In genomic region chr8:30915127-30915526, GRCm38 (mm10) we compare ENCODE assay signal across 9 mouse cellular contexts.
DNase-seq lines count a peak whose midpoint lies in the region; ATAC-seq and TF ChIP-seq lines count a peak whose summit lies in the region.
"Had no signal": no experiment of that assay in that cellular context is flagged by ENCODE, and none has a peak within 500 bp of the region (broad histone marks: within the 10 kb centered on the region; RNA-seq: fewer than 3 reads in every experiment).

No protein-coding gene starts in this region.

- H3K4me1 ChIP-seq in forebrain, embryonic 13.5 days, result peaks cover 26% of the 10 kb centered on the region
- peaks cover 19% of the 10 kb centered on the region for H3K4me1 ChIP-seq in forebrain, embryonic 12.5 days
- H3K4me1 ChIP-seq in hindbrain, embryonic 14.5 days (replicated peaks; ENCODE audit: control insufficient read depth, insufficient read depth, low read length), result peaks cover 16% of the 10 kb centered on the region
- 0 out of 2 replicates have a peak, but pooled peaks cover 13% of the 10 kb centered on the region for H3K4me1 ChIP-seq in midbrain, postnatal 0 days (ENCODE audit: insufficient read depth, low read length)
- H3K4me1 ChIP-seq: liver, embryonic 12.5 days had no signal

- 0 out of 2 replicates have a peak overlapping the region, but pooled peaks have one; percentile 57 for H3K9ac ChIP-seq in forebrain, embryonic 13.5 days
- H3K9ac ChIP-seq in forebrain, embryonic 12.5 days, result no peak overlapping the region
- H3K9ac ChIP-seq in hindbrain, embryonic 14.5 days, result peak overlapping the region; percentile 63
- H3K9ac ChIP-seq in midbrain, postnatal 0 days (replicated peaks; ENCODE audit: low read length, poor library complexity, severe bottlenecking), result no peak overlapping the region
- H3K9ac ChIP-seq: liver, embryonic 12.5 days had no signal

- no peaks in the 10 kb centered on the region for H3K9me3 ChIP-seq in forebrain, embryonic 13.5 days (replicated peaks)
- no peaks in the 10 kb centered on the region for H3K9me3 ChIP-seq in forebrain, embryonic 12.5 days
- no peaks in the 10 kb centered on the region for H3K9me3 ChIP-seq in hindbrain, embryonic 14.5 days (ENCODE audit: control insufficient read depth, low read length)
- H3K9me3 ChIP-seq in midbrain, postnatal 0 days (ENCODE audit: low read length), result no peaks in the 10 kb centered on the region
- H3K9me3 ChIP-seq: liver, embryonic 12.5 days had no signal

- intact Hi-C loops in left cerebral cortex, adult 2 months (cut with DNase I), result loop anchor here (5.0 kb wide), 2 partner anchors 53 to 183 kb away; no protein-coding TSS in a partner anchor

- H3K27ac ChIP-seq in forebrain, embryonic 13.5 days, result 0 out of 2 replicates have a peak overlapping the region, but pooled peaks have one; percentile 71
- no peak overlapping the region for H3K27ac ChIP-seq in forebrain, embryonic 12.5 days
- H3K27ac ChIP-seq in left cerebral cortex, adult 2 months, result peak overlapping the region; percentile 48; the same call in 1 of the 2 replicates
- H3K27ac ChIP-seq in hindbrain, embryonic 14.5 days, result peak overlapping the region; percentile 85
- H3K27ac ChIP-seq in midbrain, postnatal 0 days (ENCODE audit: low read depth, low read length), result peak overlapping the region; percentile 78; the same call in 1 of the 2 replicates
- H3K27ac ChIP-seq: liver, embryonic 12.5 days had no signal

- no peak overlapping the region for H3K4me3 ChIP-seq in forebrain, embryonic 13.5 days
- no peak overlapping the region for H3K4me3 ChIP-seq in forebrain, embryonic 12.5 days (replicated peaks)
- H3K4me3 ChIP-seq in left cerebral cortex, adult 2 months, result peak overlapping the region; percentile 48
- H3K4me3 ChIP-seq in hindbrain, embryonic 14.5 days (replicated peaks; ENCODE audit: low read length), result no peak overlapping the region
- no peak overlapping the region for H3K4me3 ChIP-seq in midbrain, postnatal 0 days (ENCODE audit: low read depth, low read length)

- 56% methylated on average over 7 of the region's 7 CpGs for WGBS in forebrain, embryonic 13.5 days
- 55% methylated on average over 7 of the region's 7 CpGs for WGBS in forebrain, embryonic 12.5 days
- 62% methylated on average over 7 of the region's 7 CpGs for WGBS in hindbrain, embryonic 14.5 days
- WGBS in midbrain, postnatal 0 days, result 54% methylated on average over 7 of the region's 7 CpGs

- no peaks in the 10 kb centered on the region for H3K36me3 ChIP-seq in forebrain, embryonic 13.5 days (ENCODE audit: poor library complexity, severe bottlenecking)
- no peaks in the 10 kb centered on the region for H3K36me3 ChIP-seq in forebrain, embryonic 12.5 days (replicated peaks)
- H3K36me3 ChIP-seq in hindbrain, embryonic 14.5 days (replicated peaks; ENCODE audit: control insufficient read depth, insufficient read depth), result no peaks in the 10 kb centered on the region
- no peaks in the 10 kb centered on the region for H3K36me3 ChIP-seq in midbrain, postnatal 0 days (ENCODE audit: insufficient read depth, low read length)
- H3K36me3 ChIP-seq: liver, embryonic 12.5 days had no signal

- no peak for TF ChIP-seq CTCF in left cerebral cortex, adult 2 months (IDR thresholded peaks at IDR 0.05)
- no peak for TF ChIP-seq CTCF in midbrain, postnatal 0 days (IDR thresholded peaks at IDR 0.05)

- peaks cover 14% of the 10 kb centered on the region; the same call in 1 of the 2 replicates for H3K27me3 ChIP-seq in forebrain, embryonic 13.5 days
- peaks cover 22% of the 10 kb centered on the region for H3K27me3 ChIP-seq in forebrain, embryonic 12.5 days
- no peaks in the 10 kb centered on the region for H3K27me3 ChIP-seq in hindbrain, embryonic 14.5 days (ENCODE audit: control insufficient read depth, insufficient read depth, low read length)
- no peaks in the 10 kb centered on the region for H3K27me3 ChIP-seq in midbrain, postnatal 0 days (ENCODE audit: insufficient read depth, low read length)
- H3K27me3 ChIP-seq: liver, embryonic 12.5 days had no signal

- H3K4me2 ChIP-seq in forebrain, embryonic 13.5 days, result peak overlapping the region; percentile 73
- no peak overlapping the region; the same call in 1 of the 2 replicates for H3K4me2 ChIP-seq in forebrain, embryonic 12.5 days
- peak overlapping the region; percentile 62 for H3K4me2 ChIP-seq in hindbrain, embryonic 14.5 days (replicated peaks)
- peak overlapping the region; percentile 61 for H3K4me2 ChIP-seq in midbrain, postnatal 0 days (ENCODE audit: low read depth, low read length, poor library complexity, severe bottlenecking)

- no peak for DNase-seq in left cerebral cortex, adult 2 months (ENCODE audit: extremely low spot score in 1 of 2, low spot score in 2 of 2)
- no peak for DNase-seq in left cerebral cortex, adult 11 months (ENCODE audit: low spot score)
- no peak for DNase-seq in hindbrain, embryonic 14.5 days (ENCODE audit: low spot score)
- DNase-seq in midbrain, postnatal 0 days (ENCODE audit: low spot score), result peak; percentile 6
- no peak for DNase-seq in cerebellum, adult 9-11 months
- no peak for DNase-seq in urinary bladder, postnatal 4 days (ENCODE audit: low spot score in 2 of 2)

- no peak; the same call in 1 of the 2 replicates for ATAC-seq in forebrain, embryonic 13.5 days
- no peak for ATAC-seq in forebrain, embryonic 12.5 days (ENCODE audit: low FRiP score)
- ATAC-seq in hindbrain, embryonic 14.5 days (ENCODE audit: low FRiP score), result no peak
- ATAC-seq in midbrain, postnatal 0 days (ENCODE audit: low FRiP score), result no peak
- ATAC-seq: liver, embryonic 12.5 days had no signal

Comparison
In these comparisons a context has a peak if more than half of its experiments do, and no peak if none do; other contexts are left out.
1. H3K9ac ChIP-seq: peak in forebrain, embryonic 13.5 days (single experiment) and hindbrain, embryonic 14.5 days (single experiment); none in forebrain, embryonic 12.5 days (single experiment) and midbrain, postnatal 0 days (single experiment).